Mouse (Mus musculus) right cerebral cortex, adult 18-20 months (tissue): Measurements from ENCODE around the gene Cfc1.
"Not testable (repeated sequence)": the region's sequence is repeated elsewhere in the genome, so short reads cannot be mapped to it uniquely, and the experiment has no call there.

Experiments
- DNase-seq: peaks from one replicate; pipeline ENCODE4 v3.0.0; 2022; ENCODE audit warnings: mixed read lengths

The Cfc1 gene

GRCm38 (mm10) chr1:34535043-34535698 lies at the start of gene Cfc1:
Gene Cfc1, plus strand, starts transcription at chr1:34535648.
- not testable (repeated sequence) for DNase-seq

DNA sequence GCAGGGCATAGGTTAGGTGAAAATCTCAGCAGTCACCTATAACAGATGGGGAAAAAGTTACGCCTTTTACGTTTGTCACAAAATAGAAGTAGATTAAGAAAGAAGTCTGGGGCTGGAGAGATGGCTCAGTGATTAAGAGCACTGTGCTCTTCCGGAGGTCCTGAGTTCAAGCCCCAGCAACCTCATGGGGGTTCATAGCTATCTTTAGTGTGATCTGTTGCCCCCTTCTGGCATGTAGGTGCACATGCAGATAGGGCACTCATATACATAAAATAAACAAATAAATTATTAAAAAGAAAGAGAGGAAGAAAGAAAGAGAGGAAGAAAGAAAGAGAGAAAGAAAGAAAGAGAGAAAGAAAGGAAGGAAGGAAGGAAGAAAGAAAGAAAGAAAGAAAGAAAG lies 48.1 kb upstream of the Cfc1 start:
- DNase-seq, result no peak

GRCm38 (mm10) chr1:34489852-34490541 lies 45.5 kb upstream of the Cfc1 start:
- DNase-seq, result no peak

GRCm38 (mm10) chr1:34491480-34491879 lies 44.0 kb upstream of the Cfc1 start:
- no peak for DNase-seq

DNA sequence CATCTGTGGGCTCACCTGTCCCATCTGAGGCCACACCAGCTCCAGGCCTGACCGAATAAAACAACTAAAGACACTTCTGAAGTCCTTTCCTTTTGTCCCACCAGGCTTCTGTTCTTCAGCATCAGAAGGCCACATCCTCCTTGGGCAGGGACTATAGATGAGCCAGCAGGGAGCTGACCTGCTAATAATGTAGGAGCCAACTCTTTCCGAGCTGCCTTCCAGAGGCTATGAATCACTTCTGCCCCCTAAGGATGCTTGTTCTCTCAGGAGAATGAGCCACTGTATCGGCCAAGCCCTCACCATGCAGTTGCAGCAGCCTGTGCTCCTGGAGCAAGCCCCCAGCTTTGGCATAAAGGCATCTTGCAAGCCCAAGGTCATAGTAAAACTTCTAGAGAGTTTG lies 32.5 kb upstream of the Cfc1 start:
- DNase-seq, result no peak

DNA sequence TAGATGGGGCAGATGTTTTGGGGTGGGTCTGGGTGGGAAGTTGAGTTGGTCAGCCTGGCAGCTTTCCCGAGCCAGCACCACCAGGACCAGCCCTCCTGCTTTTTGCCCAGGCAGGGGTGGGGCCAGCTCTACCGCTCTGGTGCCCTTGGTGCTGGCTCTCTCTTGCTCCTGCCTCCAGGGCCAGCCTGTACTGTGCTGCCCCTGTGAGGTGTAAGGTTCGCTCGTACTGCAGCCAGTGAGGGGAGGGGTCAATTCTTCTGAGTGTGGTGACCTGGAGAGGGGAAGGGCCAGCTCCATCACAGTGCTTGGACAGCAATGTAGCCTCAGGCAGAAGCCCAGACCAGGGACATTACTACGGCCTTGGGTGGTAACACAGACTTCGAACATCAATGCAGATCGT lies 30.1 kb upstream of the Cfc1 start:
- DNase-seq, result no peak

DNA sequence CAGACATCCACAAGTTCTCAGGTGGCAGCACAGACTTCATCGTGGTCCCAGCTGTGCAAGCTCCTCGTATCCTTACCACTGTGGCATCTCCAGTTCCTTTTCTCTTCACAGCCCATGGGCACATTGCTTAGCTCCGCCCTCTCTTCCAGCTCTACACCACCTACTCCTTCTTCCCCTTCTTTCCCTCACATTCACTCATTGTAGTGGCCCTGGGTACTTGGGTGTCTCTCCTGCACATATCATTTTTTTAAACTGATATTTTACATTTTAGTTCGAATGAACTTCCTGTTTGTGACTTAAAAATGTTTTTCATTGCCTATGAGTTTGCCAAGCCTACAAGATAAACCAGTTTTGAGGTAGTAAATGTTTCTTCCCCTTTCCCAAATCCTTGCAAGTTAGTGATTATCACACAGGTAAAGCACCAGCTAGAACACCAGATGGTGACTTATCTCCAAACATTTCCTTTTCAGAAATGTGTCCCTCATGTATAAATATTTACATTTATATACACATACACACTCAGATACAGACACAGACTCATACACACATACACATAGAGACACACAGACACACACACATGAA lies 29.4 kb upstream of the Cfc1 start:
- no peak for DNase-seq

- DNase-seq, result no peak
These were observed 27.5 kb upstream of the Cfc1 start for GRCm38 (mm10) chr1:34507986-34508385.

DNA sequence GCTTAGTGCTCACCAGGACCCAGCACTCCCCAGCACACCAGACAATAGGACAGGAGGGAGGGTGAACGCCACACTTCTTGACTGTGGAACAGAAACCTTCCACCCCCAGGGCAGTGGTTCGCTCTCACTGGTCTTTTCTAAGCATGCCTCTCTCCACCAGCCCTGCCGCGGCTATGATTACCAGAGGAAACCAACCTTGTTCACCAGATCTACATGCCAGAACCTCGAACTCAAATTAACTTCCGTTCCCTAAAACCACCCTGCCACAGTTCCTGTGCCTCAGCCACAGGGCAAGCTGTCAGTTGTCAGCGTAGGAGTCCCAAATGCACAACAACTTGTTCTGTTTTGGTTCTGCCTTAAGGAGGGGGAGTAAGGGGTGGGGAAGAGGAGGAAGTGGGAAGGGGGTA lies 24.9 kb upstream of the Cfc1 start:
- DNase-seq, result no peak

DNA sequence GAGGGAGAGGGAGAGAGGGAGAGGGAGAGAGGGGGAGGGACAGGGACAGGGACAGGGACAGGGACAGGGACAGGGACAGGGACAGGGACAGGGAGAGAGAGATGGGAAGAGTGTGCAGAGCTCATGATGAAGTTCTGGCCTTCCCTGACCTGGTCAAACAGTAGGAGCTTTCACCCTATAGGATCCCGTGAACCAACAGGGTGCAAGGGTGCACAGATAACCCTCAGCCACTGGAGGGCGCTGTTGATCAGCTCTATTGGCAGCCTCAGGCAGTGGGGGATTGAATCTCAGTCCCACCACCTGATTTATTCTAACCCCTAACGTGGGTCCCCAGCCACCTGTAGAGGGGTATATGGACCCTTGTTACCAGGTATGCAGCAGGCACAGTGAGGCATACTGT lies 24.4 kb upstream of the Cfc1 start:
- DNase-seq, result peak; percentile 22

DNA sequence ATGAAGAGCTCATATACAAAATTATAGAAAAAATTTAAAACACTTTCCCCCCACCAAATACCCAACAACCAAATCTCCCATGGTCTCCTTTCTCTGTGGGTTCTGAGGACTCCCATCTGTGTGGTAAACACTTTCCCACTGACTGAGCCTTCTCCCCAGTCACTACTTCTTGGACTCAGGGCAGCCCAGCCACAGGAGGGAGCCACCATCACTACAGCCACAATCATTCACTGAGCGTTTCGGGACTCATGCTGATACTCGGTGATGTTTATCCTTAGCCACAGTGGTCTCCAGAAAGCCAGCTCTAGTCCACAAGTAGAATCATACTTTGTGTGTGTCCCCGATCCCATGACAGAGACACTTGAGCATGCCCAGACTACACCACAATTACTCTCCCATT lies 22.4 kb upstream of the Cfc1 start:
- no peak for DNase-seq

- no peak for DNase-seq
These were observed 18.9 kb upstream of the Cfc1 start for GRCm38 (mm10) chr1:34516595-34516994.

- DNase-seq, result not testable (repeated sequence)
These were observed 18.2 kb upstream of the Cfc1 start for GRCm38 (mm10) chr1:34517297-34517696.

GRCm38 (mm10) chr1:34517797-34518196 lies 17.7 kb upstream of the Cfc1 start:
- DNase-seq, result not testable (repeated sequence)

GRCm38 (mm10) chr1:34518259-34518658 lies 17.2 kb upstream of the Cfc1 start:
- DNase-seq, result no peak

- no peak for DNase-seq
These were observed 13.1 kb upstream of the Cfc1 start for GRCm38 (mm10) chr1:34522205-34522849.

- DNase-seq, result no peak
These were observed 12.6 kb upstream of the Cfc1 start for GRCm38 (mm10) chr1:34522850-34523244.

DNA sequence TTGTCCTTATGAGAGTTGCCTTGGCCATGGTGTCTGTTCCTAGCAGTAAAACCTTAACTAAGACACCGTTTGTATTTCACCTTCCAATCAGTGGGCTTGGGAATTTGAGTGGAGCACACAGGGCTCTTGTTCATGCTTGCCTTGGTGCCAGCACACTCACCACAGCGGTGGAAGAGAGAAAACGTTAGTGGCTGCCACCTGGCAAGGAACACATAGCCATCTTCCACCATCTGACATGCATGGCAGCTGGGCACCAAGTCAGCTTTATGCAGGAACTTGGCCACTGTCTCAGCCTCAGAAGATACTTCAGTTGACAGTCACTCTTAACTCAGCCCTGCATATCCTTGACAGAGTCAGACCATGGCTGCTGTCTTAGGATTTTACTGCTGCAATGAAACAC lies 11.8 kb upstream of the Cfc1 start:
- no peak for DNase-seq

DNA sequence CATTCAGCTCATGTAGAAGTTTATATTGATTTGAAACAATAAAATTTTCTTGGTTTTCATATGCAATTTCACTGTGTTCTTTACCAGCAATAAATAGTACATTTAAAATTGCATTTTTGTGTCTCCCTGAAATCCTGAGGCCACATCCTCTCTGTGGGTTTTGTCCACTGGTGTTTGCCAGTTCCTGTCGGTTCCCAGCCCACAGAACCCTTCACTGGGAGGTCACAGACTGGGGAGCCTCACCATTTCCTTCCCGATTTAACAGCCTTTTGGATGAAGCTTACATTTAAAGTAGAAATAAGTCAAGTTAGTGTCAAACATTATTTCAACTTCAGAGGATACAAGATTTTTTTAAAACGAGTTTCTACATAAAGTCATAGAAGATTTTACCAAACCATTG lies 874 bp upstream of the Cfc1 start:
- not testable (repeated sequence) for DNase-seq

DNA sequence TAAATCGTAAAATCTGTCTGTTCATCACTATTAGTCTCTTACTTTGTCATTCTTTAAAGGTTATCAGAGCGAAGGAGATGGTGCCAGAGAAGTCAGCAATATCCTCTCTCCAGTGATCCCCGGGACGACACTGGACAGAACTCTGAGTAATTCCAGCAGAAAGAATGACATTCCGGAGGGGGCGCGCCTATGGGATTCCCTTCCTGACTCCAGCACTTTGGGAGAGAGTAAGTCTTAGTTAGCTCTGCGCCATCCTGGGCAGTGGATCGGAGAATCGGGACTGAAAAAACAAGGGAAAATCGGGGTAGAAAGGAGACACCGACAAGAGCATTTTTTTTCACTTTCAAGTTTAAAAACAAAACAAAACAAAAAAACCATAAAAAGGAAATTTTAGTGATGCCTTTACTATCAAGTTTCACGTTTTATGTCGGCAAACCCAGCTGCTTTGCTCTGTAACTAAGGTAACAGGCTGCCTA lies 881 bp downstream of the Cfc1 start:
- no peak for DNase-seq

DNA sequence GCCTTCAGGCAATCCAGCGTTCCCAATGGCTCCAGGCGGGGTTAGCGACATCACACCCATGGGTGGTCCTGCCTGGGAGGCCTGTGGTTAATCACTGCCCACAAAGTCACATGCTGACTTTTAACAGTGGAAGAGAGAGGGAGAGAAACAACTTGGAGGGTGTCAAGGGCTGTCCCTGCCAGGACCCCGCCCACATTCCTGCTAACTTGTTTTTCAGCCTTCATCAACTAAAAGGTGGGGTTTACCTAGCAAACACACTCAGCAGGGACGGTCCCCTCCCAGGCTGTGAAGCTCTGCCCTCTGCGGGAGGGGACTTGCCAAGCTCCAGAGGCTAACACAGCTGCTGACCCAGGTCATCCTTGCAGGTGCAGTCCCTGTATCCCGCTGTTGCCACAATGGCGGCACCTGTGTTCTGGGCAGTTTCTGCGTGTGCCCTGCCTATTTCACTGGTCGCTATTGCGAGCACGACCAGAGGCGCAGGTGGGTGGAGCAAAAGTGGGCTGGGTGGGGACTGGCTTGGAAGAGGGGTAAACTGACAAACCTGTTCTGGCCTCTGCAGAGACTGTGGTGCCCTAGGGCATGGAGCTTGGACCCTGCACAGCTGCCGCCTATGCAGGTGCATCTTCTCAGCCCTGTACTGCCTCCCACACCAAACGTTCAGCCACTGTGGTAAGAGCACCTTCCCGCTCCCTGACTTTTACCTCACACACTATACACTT lies 1.5 kb downstream of the Cfc1 start:
- DNase-seq, result no peak

- DNase-seq, result no peak
These were observed 11.6 kb downstream of the Cfc1 start for GRCm38 (mm10) chr1:34547074-34547473.

DNA sequence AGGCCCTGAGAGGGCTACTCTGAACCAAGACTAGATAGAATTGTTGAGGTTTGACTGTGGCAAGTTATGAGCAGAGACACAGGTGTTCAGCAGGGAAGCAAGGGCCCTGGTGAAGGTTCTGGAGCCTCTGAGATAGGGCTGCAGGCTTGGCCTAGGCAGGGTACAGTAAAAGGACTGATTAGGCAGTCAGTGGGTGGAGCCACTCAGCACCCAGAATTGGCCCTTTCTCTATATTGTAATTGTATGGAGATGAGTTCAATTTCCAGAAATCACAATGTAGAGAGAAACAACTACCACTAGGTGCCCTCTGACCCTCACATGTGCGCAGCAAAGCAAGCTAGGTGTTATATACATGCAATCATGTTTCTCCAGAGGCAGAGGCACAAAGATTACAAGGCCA lies 18.2 kb downstream of the Cfc1 start:
- no peak for DNase-seq
